Mouse (Mus musculus): Measurements from ENCODE around the gene Rpia.

DNA sequence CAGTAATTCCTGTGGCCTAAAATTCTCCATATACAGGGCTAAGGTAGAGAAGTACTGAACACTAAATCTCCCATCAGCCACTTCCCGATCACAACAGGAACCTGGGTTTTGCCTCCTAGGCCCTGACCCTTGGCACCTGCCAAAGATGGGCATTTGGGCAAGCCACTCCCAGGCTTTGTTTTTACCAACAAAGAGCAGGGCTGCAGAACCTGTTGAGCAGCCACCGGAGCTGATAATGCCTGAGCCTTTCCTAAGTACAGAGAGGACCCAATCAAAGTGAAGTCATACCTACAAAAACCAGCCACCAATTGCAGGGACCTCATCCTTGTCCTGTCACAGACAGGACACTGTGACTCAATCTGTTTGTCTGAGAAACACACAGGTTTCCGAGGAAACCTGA, 7.2 kb downstream of the Rpia start:
- no peak for TF ChIP-seq CTCF (conservative IDR thresholded peaks at IDR 0.05; ENCODE audit: low read length)
- no peak for TF ChIP-seq POU5F1 (IDR thresholded peaks at IDR 0.05; ENCODE audit: borderline replicate concordance, low read length)
- TF ChIP-seq NANOG (IDR thresholded peaks at IDR 0.05; ENCODE audit: borderline replicate concordance, low read length), result no peak
